Mouse (Mus musculus) layer of hippocampus, adult 8-10 months (tissue): ENCODE data around the gene Yod1. TPM values are rescaled to one million over a fixed set of nuclear protein-coding genes. Genes with fewer than 3 reads are reported as not detected.
A peak's percentile ranks its signal among the peaks of the same experiment; 100 is the strongest.

ENCODE experiments used
- DNase-seq, 2 experiments: peaks; one replicate each; pipeline ENCODE4 v3.0.0; 2022; ENCODE audit warnings: low spot score in 2 of 2
- total RNA-seq, 4 experiments: library from RNA; stranded (reverse); gene quantifications; 2 replicates each; pipeline ENCODE4 v1.2.4; 2022

Gene Yod1
- total RNA-seq, 4 experiments from 2014 or later, result 15.4 to 19.2 (median 17.2) TPM

DNA sequence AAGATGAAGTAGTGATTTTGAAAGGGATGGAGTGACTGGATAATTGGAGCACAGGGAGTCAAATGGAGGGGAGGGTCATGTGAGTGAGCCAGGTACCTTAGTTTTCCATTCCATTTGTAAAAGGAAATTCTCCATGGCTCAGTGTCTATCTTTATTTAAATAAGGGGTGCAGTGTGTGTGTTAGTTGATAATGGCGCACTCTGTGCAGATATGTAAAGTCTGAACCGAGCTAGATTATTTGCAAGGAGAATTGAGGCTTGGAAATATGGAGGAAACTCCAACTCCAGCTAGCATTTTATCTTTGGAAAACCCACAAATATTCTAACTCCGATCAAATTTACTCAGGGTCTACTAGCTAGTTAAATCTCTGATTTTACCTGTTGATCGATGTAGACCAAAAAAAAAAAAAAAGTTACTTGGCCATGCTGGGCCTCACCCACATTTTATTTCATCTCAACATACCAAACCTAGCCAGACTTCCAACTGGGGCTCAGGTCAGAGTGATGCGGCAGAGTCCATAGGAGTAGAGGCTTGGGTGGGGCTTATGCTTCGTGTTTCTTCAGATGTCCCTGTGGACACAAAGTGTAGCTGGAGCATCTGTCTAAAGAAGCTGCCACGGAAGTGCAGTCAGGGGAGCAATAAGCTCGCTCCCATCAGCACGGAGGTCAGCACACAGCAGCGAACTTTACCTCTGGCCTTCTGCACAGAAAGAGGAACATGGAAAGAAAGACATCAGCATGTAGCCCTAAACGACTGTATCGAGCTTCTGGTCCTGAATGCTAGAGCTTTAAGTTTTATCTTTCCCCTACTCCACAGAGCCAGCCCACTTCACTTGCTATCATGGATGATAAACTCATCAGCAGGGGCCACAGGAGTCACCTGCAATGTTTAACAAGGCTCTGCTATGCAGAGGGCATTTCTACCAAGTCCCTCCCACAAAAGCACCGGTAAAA is 15.9 kb downstream of the Yod1 start:
- DNase-seq, result no peak

DNA sequence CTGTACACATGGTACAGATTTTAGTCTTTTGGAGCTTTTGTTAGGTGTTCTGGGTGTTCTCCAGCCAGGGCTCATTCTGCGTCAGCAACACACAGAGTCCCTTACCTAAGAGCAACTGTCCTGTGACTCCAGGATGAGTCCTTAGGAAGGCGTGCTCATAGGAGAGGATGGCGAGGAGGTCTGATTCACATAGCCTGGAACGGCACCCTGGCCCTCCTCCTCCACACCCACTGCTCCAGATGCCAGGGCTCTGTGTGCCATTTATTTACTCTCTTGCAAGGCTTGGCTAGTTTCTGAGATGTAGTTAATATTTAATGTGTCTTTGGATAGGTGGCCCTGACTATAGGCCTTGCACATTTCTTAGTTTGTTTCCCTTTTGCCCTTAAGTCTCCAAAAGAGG is 16.5 kb downstream of the Yod1 start:
- DNase-seq, result peak in 1 of 2 experiments; percentile 14

GRCm38 (mm10) chr1:130734452-130734851 is 17.3 kb downstream of the Yod1 start:
- DNase-seq, result no peak

GRCm38 (mm10) chr1:130734852-130735251 is 17.7 kb downstream of the Yod1 start:
- no peak for DNase-seq

GRCm38 (mm10) chr1:130737411-130737881 is 20.3 kb downstream of the Yod1 start:
- no peak for DNase-seq

DNA sequence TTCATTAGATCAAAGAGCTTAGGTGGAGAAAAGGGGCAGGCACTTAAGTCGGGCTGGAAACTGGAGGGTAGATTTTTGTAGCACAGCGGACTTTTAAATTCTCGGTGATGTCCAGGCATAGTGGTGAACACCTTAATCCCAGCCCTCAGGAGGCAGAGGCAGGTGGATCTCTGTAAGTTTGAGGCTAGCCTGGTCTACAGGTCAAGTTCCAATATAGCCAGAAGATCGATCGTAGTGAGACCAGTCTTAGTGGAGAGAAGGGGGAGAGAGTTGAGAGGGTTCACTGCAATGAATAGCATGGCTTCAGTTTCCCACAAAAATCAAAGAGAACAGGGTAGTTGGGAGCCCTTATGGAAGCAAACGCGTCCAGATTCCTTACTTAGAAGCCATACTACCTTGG is 20.8 kb downstream of the Yod1 start:
- no peak for DNase-seq

- DNase-seq, result no peak
Observed at GRCm38 (mm10) chr1:130738551-130739106, 21.5 kb downstream of the Yod1 start.

DNA sequence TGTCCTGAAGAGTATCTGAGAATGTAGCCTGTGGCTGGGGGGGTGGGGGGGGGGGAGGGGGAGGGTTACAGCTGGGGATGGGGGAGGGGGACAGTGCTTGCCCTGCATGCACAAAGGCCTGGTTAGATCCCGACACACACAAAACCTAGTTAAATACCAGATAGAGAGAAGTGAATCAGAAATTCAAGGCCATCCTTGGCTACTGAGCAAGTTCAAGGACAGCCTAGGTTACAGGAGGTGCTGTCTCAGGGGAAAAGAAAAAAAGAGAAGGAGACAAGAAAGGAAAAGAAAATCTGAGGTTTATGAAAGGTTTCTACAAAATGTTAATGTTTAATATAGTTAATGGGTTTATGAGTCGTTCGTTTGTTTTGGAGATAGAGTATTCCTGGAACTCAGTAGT is 22.5 kb downstream of the Yod1 start:
- no peak for DNase-seq

- DNase-seq, result peak in 1 of 2 experiments; percentile 17
Observed at GRCm38 (mm10) chr1:130740227-130740648, 23.1 kb downstream of the Yod1 start.

DNA sequence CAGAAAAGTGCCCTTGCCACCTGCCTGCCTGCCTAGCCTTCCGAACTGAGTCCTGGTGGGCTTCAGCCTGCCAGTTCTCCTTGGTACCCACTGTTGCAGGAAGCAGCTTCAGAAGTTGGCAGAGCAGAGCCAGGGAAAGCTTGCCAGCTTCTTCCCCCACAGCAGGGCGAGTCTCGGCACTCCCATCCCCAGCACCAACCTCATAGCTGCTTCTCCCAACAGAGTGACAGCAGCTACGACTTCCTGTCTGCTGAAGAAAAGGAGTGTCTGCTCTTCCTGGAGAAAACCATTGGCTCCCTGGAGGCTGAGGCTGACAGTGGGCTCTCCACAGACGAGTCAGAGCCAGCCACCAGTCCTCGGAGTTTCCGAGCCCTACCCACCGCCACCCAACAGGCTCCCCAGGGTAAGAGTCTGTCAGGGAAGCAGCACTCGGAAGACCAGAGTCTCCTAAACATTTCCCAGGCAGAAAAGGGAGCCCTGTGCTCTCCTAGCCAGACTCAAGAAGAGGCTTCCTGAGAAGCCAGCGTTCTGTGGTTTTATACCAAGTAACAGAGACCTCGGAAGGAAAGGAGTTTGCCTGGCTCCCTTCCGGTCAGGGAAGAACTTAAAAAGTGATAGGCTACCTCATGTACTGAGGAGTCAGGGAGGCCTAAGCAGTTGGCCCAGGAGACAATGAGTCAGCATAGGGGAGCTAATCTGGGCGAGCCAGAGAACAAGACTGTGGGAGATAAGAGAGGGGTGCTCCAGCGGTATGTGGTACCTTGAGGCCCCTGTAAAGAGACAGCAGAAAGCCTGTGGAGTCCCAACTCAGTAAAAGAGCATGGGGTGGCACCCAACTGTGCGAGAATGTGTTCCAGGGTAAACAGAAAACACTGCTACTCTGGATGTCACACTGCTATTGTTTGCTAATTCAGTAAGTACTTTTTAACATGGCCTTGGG is 23.9 kb downstream of the Yod1 start:
- peak; percentile 38 to 63 for DNase-seq

DNA sequence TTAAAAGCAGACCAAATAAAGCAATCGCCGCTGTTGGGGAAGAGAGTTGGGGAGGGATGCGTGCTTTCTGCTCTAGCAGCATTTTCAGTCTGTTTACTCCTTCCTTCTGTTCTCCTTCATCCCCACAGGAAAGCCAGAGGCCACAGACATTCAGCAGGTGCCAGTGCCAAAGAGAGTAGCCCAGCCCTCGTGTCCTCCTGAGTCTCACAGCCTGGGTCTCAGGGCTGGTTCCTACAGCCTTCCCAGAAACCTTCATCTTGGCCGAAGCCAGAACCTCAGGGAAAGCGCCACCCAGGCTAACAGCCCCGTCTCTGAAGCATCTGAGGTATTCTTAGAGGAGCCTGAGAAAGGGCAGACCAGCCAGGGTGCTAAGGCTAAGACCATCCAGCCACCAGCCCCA is 25.1 kb downstream of the Yod1 start:
- no peak for DNase-seq

DNA sequence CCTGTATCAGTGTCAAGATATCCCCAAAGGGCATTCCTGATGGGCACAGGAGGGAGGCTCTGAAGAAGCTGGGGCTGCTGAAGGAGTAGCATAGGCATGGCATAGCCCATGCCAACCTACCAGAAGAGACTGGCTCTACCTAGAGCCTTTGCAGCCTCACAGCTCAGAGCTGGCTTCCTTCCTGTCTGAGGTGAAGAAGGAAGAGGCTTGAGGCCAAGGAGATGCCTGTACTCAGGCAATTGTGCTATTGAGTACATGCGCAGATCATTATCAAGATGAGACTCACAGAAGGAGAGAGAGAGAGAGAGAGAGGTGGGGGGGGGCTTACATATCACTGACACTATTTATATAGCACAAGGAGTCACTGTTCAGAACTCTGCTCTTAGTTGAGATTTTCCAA is 26.6 kb downstream of the Yod1 start:
- DNase-seq, result no peak

DNA sequence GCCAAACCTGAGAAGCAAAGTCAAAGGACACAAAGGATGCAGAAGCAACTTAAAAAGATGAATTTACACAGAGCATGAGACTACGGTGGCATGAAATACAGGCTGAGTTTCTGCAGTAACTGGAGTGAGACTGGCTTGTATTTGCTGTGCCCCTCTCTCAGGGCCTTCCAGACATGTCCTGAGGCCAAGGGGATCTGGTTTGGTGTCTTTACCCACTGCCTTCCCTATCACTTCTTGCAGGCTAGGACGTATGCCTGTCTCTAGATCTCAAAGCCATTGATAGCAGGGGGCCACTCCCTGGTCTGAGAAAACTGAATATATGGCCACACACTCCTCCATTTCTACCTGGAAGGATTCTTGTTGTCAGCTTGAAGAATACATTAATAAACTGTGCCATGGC is 27.1 kb downstream of the Yod1 start:
- no peak for DNase-seq

- no peak for DNase-seq
Observed at GRCm38 (mm10) chr1:130744961-130745360, 27.8 kb downstream of the Yod1 start.

GRCm38 (mm10) chr1:130745591-130745990 is 28.5 kb downstream of the Yod1 start:
- DNase-seq, result no peak

- DNase-seq, result no peak
Observed at GRCm38 (mm10) chr1:130746819-130747218, 29.7 kb downstream of the Yod1 start.

- no peak for DNase-seq
Observed at GRCm38 (mm10) chr1:130759689-130760088, 42.6 kb downstream of the Yod1 start.

DNA sequence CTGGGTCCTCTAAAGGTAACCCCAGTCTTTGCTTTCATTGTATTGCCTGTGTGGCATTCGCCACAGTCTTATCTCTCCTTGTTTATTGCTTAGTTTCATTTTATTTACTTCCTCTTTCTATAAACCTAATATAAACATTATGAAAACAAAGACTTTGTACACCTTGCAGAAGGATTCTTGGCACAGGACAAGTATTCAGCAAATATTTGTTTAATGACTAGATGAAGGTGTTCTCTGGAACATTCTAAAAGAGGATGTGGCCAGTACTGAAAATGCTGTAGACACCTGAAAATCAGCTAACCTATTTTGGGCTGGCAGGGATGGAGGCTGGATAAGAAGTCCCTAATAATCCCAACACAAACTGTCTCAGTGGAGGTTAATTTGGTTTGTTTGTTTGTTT is 44.5 kb downstream of the Yod1 start:
- no peak for DNase-seq

GRCm38 (mm10) chr1:130762045-130762760 is 45.1 kb downstream of the Yod1 start:
- DNase-seq, result no peak

DNA sequence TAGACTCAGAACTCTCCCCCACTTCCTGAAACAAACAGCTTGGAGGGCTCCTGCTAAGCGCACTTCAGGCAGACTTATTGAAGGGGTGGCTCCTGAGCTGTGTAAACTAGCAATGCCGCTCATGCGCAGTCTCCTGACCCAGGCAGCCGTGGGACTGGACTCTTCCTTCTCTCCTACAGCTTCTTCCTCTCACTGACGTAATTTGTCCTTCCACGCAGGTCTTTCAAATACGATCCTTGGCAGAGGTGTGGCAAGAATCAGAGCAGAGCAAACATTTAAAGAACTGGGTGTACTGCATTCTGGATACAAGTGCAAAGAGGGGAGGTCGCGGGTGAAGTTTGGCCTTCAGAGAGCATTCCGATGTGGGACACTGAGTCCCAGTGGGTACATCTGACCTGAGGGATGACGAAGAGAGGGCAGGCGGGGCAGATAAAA is 46.9 kb downstream of the Yod1 start:
- no peak for DNase-seq

DNA sequence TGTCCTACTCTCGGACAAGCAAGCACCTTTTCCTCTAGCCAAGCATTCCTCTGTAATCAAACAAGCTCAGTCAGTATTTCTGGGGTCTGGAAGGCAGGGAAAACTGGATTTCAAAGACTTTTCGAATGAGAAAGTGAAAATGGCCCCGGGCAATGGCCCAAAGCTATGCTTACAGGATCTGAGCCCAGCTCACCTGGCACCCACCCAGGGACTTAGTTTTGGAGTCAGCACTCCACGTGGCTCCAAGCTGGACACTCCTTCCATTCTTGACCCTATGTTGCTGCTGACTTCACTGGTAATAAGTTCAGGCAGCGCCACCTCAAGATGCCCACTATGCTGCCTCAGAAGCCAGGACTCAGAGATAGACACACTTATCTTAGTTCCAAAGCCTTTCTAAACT is 49.9 kb downstream of the Yod1 start:
- DNase-seq, result no peak
